Mouse (Mus musculus) heart, postnatal 36 days (tissue): Measurements from ENCODE around the gene Axdnd1. TPM values are rescaled to one million over a fixed set of nuclear protein-coding genes. Genes with fewer than 3 reads are reported as not detected.

Experiments used
- DNase-seq, 2 experiments: peaks; one replicate each; pipeline ENCODE4 v3.0.0; 2021 to 2022
- intact Hi-C: fragments of 180-260 bp; cut with DNase I; formaldehyde crosslinking; loops from one replicate; pipeline ENCODE4 v1.15.1; 2025
- total RNA-seq, 2 experiments: library from RNA; stranded (reverse); gene quantifications; 2 replicates each; pipeline ENCODE4 v1.2.3; 2021

Axdnd1 gene
- total RNA-seq: not detected

- intact Hi-C loops: loop anchor here (5.0 kb wide), 2 partner anchors 52 to 137 kb away; partner anchors contain the start of genes Abl2 and Soat1
- DNase-seq: peak; percentile 85 to 88
These were observed at the start of gene Axdnd1 for GRCm38 (mm10) chr1:156420671-156421297. Axdnd1 (minus strand) TSS chr1:156421159.

GRCm38 (mm10) chr1:156470557-156470956 is 49.6 kb upstream of the Axdnd1 start:
- DNase-seq: no peak
- intact Hi-C loops: loop anchor here (5.0 kb wide), 1 partner anchor 48 kb away; the partner anchor contains the start of gene Axdnd1

GRCm38 (mm10) chr1:156468576-156468975 is 47.6 kb upstream of the Axdnd1 start:
- no peak for DNase-seq

GRCm38 (mm10) chr1:156467655-156468255 is 46.8 kb upstream of the Axdnd1 start:
- intact Hi-C loops: no loop called here
- DNase-seq: no peak

More at GRCm38 (mm10) chr1:156468576-156468975, 47.6 kb upstream of the Axdnd1 start:
- intact Hi-C loops: no loop called here

- intact Hi-C loops: no loop called here
- no peak for DNase-seq
These were observed 44.0 kb upstream of the Axdnd1 start for GRCm38 (mm10) chr1:156464963-156465362.

GRCm38 (mm10) chr1:156463981-156464853 is 43.3 kb upstream of the Axdnd1 start:
- intact Hi-C loops: no loop called here
- peak; percentile 33 to 39 for DNase-seq

GRCm38 (mm10) chr1:156462273-156462991 is 41.5 kb upstream of the Axdnd1 start:
- intact Hi-C loops: no loop called here
- DNase-seq: no peak

- intact Hi-C loops: no loop called here
- DNase-seq: no peak
These were observed 40.1 kb upstream of the Axdnd1 start for GRCm38 (mm10) chr1:156461036-156461435.

- no peak for DNase-seq
- intact Hi-C loops: no loop called here
These were observed 39.3 kb upstream of the Axdnd1 start for GRCm38 (mm10) chr1:156460216-156460615.

- intact Hi-C loops: no loop called here
- no peak for DNase-seq
These were observed 38.7 kb upstream of the Axdnd1 start for GRCm38 (mm10) chr1:156459690-156460089.

- intact Hi-C loops: no loop called here
- no peak for DNase-seq
These were observed 37.6 kb upstream of the Axdnd1 start for GRCm38 (mm10) chr1:156458391-156459060.

GRCm38 (mm10) chr1:156455005-156455758 is 34.2 kb upstream of the Axdnd1 start:
- intact Hi-C loops: no loop called here
- DNase-seq: no peak

GRCm38 (mm10) chr1:156454384-156454783 is 33.4 kb upstream of the Axdnd1 start:
- intact Hi-C loops: no loop called here
- DNase-seq: no peak

GRCm38 (mm10) chr1:156453876-156454275 is 32.9 kb upstream of the Axdnd1 start:
- intact Hi-C loops: no loop called here
- no peak for DNase-seq

GRCm38 (mm10) chr1:156450478-156450877 is 29.5 kb upstream of the Axdnd1 start:
- no peak for DNase-seq

GRCm38 (mm10) chr1:156449691-156450090 is 28.7 kb upstream of the Axdnd1 start:
- intact Hi-C loops: no loop called here

More at GRCm38 (mm10) chr1:156450478-156450877, 29.5 kb upstream of the Axdnd1 start:
- intact Hi-C loops: no loop called here

GRCm38 (mm10) chr1:156449089-156449488 is 28.1 kb upstream of the Axdnd1 start:
- intact Hi-C loops: no loop called here
- no peak for DNase-seq

More at GRCm38 (mm10) chr1:156449691-156450090, 28.7 kb upstream of the Axdnd1 start:
- DNase-seq: no peak

GRCm38 (mm10) chr1:156445049-156445448 is 24.1 kb upstream of the Axdnd1 start:
- no peak for DNase-seq
- intact Hi-C loops: no loop called here

GRCm38 (mm10) chr1:156442776-156443175 is 21.8 kb upstream of the Axdnd1 start:
- intact Hi-C loops: no loop called here
- DNase-seq: no peak
